Mouse (Mus musculus): Measurements from ENCODE around the gene Bag6.

Bag6 gene

GRCm38 (mm10) chr17:35196321-35196641 lies 61.3 kb downstream of the Bag6 start:
- DNase-seq: no peak

Data from lung, postnatal 36 days (tissue).